Mouse (Mus musculus): ENCODE measurements around the gene Cbfb.
"Not testable (repeated sequence)": the region's sequence is repeated elsewhere in the genome, so short reads cannot be mapped to it uniquely, and the experiment has no call there.

Gene Cbfb

DNA sequence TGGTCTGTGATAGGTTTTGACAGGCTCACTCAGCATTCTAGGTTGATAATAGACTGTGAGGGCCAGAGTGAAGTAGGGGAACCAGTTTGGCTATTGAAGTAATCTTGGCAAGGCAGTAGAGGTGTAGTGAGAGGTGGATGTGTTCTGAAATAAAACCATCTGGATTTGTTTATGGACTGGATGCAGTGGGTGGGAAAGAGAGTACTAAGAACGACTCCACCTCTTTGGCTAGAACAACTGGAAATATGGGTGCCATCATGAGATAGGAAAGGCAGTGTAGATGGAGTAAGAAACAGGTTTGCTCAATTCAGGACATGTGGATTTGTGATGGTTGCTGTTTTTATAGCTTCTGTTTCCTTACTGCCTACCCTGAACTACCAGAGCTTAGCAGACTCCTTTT lies 11.7 kb downstream of the Cbfb start:
- no peak for DNase-seq (ENCODE audit: low read depth)

DNA sequence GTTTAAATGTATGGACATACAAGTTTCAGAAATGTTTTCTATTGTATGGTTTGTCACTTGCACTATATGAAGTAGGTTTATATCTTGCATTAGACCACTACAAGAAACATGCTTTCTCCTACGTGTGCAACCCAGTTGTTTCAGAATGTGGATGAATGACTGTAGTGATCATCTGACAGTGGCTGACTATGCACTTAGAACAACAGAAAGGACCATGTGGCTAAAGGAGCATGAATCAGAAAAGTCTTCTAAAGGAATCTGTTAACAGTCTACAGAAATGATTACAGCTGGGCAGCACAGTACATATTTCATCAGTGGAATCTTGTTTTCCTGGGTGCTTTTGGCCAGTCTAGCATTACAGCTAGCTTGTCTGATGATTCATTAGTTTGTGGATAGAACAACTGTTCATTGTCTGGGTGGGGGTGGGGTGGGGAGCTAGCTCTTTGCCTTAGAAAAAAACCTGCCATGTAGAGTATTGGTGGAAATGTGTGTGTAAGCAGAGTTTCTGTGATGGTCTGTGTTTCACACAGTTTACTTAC lies 16.1 kb downstream of the Cbfb start:
- DNase-seq (ENCODE audit: low read depth) = no peak

DNA sequence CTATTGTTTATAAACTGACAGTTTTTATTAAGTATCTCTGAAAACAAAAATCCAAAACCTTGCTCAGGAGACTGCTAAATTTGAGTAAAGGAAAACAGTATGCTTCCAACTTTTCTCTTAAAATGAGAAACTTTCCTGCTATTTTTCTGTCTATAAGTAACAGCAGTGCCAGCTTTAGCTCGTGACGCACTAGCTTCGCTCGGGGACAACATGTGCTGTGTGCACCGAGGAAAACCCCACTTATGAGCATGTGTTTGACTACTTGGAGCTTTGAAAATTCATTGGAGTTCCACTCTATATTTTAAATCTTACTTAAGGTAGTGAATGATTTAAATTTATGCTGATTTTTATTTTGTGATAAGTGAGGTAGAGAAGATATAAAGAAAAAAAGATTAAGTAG lies 21.7 kb downstream of the Cbfb start:
- no peak for DNase-seq (ENCODE audit: low read depth)

DNA sequence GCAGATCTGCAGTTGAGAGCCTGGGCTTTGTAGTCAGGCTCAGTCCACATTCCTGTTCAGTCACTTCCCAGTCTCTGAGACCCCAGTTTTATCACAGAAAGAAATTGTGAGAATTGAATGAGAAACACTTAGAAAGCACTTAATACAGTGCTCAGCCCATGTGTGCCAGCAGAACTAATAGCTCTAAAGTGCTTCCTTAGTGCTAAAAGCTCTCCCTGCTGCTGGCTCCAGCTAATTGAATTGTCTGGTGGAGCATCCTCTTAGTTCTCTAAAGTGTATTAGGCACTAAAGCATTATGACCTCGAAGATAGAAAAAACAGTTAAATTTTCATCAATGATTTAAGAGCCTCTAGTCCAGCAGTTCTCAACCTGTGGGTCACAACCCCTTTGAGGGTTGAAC lies 35.3 kb downstream of the Cbfb start:
- DNase-seq (ENCODE audit: low read depth) = no peak

DNA sequence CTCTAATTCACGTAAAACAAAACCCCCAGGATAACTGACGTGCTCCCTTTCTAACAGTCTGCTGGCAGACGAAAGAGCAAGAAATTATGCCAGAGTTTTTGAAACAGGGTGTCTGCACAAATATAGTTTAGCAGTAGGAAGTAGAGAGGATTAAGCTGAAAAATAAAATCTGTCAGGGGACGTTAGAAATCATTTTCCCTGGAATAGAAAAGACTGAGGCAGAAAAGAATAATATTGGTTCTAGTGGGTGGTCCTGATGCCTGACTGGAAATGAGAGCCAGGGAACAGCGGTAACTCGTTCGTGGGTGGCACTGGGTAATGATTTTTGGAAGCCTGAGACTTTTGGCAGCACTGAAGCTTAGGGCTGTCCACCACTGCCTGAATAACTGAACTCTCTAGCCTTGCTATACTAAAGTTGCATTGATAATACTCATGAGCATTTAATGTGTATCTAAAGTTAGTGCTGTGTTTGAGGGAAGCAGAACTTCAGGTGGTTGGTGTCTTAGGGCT lies 36.3 kb downstream of the Cbfb start:
- DNase-seq (ENCODE audit: low read depth) = no peak

DNA sequence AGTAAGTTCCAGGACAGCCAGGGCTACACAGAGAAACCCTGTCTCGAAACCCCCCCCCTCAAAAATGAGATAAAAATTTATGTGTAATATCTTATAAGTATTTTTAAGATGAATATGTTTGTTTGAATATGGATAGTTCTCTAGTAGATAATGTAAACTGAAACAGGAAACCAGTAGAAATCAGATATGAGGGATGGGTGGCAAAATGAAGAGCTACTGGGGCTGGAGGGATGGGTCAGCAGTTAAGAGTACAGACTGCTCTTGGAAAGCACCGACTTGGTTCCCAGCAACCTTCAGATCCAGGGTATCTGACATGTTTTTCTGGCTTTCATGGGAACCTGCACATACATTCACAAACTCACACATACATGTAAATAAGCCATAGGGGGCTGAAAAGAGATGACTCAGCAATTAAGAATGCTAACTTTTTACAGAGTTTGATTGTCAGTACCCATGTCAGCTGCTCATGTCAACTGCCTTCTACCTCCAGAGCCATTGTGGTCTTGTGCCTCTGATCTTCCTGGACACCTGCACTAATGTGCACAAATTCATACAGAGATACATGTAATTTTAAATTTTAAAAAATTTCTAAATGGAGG lies 37.3 kb downstream of the Cbfb start:
- DNase-seq (ENCODE audit: low read depth) = no peak

DNA sequence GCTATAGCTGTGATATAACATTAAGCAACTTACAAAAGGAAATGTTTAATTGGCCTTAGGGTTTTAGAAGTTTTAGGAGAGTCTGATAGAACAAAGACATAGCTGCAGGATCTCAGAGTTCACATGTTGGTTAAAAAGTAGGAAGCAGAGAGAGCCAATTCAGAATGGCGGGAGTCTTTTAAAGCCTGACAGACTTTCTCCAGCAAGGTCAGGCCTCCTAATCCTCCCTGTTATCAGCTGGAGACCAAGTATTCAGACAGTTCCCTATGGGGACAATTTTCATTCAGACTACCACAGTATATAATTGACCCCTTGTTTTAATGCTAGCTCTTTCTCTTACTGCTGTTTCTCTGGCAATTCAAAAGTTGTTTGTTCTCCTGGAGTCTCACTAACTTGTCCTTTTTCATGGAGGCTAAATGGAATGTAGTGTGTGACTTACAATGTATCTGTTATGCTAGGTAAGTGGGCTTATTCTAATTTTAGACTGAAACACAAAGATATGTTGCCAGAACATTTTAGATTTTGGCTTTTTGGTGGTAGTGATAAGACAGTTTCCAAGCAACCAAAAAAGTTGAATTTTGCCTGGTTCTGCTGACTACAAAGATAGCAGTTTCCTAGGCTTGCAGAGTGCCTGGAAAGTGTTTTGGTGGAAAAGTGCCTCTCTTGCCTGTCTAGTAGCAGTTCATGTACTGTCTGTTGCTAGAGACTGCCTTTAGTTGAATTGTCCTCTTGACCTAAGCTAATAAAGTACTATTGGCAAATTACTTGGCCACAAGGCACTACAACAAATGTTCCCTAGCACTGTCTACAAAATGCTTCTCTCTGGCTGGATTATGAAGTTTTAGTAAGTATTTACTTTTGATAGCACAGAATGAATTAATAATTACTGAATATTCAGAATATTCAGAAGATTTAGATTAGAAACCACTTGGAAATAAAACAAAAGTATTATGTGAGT lies 39.0 kb downstream of the Cbfb start:
- peak; percentile 37 for DNase-seq (ENCODE audit: low read depth)

DNA sequence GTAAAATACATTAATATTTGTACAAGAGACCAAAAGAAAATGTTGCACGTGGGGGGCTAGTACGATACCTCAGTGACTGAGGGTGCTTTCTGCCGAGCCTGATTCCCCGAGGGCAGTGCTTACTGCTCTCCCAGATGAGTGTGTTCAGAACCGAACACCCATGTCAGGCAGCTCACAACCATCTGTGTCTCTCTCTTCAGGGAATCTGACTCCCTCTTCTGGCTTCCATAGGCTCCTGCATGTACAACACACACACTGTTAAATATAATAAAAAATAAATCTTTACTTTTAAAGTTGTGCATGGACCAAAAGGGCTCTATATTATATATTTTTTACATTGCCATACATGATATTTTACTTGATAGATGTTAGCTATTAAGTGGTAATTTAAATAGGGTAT lies 43.6 kb downstream of the Cbfb start:
- DNase-seq (ENCODE audit: low read depth) = no peak

DNA sequence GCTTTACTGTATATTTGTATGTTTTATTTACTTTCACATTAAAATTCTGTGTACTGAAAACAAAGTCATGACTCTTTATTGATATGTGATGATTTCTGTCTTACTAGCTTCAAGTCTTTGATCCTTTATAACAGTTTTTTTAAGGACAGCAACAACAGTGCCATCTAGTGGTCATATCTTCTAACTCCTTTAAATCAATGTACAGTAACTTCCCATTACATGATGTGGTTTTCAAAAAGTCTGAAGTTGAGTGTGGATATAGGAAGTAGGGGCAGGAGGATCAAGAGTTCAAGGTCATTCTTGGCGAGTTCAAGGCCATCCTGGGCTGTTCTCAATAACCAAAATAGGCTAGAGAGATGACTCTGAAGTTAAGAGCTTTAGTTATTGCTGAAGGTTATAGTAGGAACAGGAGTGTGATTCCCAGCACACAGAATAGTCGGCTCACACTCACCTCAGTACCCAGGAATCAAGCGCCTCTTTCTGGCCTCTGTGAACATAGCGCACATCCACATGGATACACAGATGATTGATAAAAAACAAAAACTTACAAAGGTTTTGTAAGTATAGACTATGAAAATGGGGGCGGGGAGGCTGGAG lies 47.5 kb downstream of the Cbfb start:
- peak; percentile 61 for DNase-seq (ENCODE audit: low read depth)

DNA sequence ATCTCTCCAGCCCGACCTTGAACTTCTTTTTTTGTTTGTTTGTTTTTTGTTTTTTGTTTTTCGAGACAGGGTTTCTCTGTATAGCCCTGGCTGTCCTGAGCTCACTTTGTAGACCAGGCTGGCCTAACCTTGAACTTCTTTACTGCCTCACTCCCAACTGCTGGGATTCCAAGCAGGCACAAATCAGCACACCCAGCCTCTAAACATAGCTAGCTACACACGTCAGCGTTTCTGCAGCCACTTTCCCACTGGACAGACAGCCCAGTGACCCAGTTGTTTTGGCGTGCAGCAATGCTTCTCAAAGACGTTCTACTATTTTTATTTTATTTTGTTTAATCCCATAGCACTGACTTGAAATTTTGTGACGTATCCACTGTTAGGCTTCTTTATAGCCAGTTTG lies 53.4 kb downstream of the Cbfb start:
- no peak for DNase-seq (ENCODE audit: low read depth)

DNA sequence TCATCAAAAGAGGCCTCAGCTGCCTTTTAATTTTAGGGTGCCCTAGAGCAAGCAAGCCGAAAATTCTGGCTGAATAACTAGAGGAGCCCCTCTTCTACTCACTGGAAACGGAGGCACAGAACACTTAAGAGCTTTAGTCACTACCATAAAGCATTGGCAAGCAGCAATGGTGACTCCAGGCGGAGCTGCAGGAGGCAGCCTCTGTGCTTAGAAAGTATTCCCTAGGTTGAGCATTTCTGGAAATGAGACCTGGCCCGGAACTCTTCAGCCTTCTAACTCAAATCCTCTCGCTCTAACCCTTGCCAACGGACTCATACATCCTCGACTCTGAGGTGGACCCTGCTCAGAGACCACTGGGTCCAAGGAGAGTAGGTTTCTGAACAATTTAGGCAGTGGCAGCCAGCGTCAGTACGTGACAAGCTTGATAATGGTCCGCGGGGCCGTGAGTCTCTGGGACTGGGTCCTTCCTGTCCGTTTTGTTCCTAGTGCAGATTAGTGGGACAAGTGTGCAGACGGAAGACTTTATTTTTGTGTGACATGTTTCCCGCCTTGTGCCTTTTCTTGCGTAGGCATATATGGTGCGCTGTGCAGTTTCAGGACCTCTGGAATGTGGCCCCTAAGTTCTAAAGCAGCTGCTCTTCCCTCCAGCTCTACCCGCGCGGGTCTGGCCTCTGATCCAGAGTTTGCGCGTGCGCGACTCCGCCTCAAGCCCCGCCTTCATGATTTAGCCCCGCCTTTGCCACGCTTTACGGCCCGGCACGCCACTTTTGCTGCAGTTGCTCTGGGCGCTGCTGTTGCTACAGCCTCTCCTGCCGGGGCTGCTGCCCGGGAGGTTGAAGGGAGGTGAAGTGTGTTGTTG lies 54.2 kb downstream of the Cbfb start, which contains the start of gene D230025D16Rik:
D230025D16Rik (plus strand) TSS at position 733 of the 859 bp plus-strand sequence.
- DNase-seq (ENCODE audit: low read depth) = peak; percentile 88

DNA sequence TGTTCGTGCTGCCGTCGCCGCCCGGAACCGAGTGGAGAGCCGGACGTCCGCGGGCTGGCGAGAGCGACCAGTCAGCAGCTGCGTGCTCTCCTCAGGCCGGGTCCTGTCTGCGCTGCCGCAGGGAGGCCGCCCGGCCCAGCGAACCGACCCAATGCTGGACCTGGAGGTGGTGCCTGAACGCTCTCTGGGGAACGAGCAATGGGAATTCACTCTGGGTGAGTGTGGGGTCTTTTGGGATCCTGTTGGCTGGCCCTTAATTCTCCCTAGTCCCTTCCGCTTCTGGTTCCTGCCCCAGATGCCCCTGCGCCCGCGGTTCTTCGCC lies 54.8 kb downstream of the Cbfb start:
- no peak for DNase-seq (ENCODE audit: low read depth)

DNA sequence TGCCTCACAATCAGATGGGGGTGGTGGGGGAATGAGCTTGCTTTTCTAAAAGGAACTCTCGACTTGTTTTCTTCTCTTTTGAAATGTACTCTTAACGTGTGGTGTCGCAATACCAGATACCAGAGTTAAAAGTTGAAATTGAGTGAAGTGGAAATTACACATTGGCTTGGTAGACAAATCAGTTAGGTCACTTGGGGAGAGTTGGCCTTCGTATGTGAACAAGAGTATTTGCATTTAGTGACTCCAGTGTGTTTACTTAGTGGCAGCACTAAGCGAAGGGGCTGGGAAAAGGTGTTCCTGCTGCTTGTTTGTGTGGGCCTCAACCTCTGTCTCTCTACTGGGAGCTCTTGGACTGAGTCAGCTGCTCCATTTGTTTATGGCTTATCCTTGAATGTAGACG lies 55.4 kb downstream of the Cbfb start:
- DNase-seq (ENCODE audit: low read depth) = peak; percentile 31

DNA sequence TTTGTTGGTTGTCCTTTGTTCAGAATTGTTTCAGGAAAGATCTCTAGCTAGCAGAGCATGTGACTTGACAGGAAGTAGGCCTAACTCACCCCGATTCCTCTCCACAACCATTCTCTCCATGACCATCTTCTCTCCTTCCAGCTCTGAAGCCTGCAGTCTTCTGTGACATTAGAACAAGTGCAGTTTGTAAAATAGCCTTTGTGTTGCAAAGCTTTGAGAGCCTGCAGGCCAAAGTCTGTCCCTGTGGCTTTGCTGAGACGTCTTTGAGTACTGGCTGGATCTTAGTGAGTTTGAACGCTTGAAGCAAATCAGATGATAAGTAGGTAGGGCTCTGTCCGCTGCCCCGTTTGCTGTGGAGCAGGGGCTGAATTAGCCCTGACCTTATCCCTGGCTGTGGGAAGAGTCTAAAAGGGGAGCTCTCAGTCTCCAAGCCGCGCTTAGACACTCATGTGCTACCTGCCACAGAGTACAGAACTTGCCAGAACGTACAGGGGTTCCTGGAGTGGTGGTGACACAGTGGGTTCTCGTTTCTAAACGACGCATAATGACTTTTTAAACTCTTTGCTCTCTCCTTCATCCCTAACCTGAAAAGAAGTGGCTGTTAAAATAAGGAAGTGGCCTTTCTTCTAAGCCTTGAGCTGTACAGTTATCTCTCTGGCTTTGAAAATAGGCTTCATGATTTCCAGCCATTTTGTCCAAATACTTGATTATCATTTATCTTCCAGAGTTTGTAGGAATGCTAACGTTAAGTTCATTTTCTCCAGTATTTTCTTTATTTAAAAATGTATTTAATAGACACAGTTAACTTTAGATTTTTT lies 61.2 kb downstream of the Cbfb start:
- no peak for DNase-seq (ENCODE audit: low read depth)

DNA sequence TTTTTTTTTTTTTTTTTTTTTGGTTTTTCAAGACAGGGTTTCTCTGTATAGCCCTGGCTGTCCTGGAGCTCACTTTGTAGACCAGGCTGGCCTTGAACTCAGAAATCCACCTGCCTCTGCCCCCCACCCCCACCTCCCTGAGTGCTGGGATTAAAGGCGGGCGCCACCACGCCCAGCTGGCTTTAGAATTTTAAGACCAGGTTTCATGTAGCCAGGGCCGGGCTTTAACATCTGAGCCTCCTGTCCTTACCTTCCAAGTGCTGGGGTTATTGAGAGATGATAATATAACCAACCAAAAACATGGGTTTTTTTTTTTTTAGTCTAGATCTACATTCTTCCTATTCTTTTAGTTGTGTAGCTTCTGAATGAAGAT lies 61.8 kb downstream of the Cbfb start:
- DNase-seq (ENCODE audit: low read depth) = not testable (repeated sequence)

DNA sequence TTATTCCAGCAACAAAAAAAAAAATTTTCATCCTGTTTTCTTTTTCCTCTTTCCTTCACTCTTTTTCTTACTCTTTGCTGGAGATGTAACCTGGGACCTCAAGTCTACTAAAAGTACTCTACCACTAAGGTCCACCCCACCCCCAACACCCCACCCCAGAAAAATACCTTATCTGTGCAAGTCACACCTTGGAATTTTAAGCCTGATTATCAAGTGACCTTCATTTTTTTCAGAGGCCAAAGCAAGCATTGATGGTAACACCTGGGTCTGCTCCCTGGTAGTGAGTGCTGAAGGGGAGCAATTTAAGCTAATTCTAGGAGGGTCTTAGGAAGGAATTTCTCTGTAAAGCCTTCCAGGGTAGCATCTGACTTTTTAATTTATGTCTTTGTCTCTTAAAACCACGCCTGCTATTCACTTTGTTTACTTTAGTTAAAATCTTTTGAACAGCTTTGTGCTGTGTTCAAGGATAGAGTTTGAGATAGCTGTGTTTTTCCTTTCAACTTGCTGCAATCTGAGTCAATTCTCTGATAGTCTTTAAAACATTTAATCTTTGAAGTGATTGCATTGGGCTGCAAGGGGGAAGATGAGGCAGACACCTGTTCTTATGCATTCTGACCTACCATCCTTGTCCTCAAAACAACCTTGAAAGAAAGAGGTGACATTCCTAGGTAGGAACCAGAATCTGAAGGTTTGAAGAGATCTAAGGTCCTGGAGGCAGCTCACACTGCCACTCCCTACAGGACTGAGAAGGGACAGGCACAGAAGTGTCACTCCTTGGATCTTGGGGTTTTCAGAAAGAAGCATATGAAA lies 62.9 kb downstream of the Cbfb start:
- no peak for DNase-seq (ENCODE audit: low read depth)

DNA sequence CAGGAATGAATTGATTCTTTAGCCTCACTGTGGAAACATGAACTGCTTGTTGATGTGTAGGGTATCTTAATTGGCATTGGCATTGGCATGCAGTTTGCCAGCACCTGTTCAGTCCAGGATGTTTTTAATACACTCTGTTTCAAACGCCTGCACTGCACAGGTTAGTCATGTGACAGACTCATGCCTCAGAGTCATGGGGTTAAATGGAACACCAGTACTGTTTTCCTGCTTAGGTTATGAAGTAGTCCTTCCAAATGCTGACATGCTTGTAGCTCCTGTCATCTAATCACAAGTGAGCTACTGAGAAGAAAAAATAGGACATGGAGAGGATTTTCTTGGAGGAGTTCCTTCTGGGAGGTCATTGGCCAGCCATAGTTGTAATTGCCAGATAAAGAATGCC lies 64.7 kb downstream of the Cbfb start:
- no peak for DNase-seq (ENCODE audit: low read depth)

DNA sequence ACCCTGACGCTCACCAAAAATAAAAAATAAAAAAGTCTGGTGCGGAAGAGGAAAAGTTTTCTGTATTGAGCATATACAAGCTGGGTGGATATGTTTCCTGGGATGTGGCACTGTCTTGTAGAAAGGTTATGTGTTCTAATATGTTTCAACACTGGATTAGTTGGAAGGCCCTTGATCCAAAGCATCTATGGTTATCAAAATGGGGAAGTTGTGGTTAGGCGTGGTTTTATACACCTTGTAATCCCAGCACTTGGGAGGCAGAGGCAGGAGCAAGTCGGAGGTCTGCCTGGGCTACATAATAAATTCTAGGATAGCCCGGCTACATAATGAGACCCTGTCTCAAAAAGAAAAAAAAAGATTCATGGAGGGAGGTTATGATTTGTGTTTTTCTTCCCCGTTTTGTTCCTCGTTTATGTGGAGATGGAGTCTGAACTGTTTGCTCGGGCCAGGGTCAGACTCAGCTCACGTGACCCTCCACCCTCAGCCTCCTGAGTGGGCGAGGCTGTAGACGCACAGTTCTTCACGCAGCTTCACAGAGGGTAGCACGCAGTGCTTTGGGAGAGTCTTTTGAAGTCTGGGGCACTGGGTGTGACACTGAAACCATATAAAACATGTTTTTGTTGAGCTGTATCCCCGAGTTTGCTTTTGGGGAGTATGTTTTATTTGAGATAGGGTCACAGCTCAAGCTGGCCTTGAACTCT lies 67.1 kb downstream of the Cbfb start:
- no peak for DNase-seq (ENCODE audit: low read depth)

DNA sequence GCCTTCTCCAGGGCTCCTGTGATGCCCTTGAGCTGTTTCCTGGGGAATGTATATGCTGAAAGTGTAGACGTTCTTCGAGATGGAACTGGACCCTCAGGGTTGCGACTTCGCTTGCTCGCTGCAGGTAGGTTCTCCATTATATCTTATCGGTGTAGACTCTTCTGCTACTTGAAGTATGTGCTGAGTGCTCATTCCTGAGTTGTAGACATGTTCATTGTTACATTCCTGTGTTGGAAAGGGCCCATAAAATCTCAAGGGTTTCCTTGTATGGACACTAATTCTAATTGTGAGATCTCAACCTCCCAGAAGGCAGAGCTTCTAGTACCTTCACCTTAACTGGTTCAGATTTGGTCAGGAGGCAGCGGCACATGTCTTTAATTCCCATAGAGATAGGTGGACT lies 70.5 kb downstream of the Cbfb start:
- no peak for DNase-seq (ENCODE audit: low read depth)

DNA sequence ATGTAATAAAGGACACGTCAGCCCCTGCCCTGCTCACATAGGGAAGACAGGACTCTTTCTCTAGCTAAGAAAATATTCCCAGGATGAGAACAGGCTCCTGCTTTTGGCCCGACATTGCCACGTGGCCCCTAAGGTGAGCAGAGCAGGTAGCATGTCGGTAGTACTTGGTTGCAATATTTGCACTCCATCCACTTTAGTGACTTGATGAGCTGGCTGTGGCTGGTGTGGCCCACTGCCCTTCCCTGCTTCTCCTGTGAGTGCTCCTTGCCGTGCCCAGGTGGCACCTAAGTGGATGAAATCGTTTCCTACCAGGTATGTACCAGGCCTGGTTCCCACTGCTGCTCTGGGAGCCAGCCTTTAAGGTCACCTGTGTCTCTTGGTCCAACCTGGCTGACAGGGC lies 81.5 kb downstream of the Cbfb start:
- no peak for DNase-seq (ENCODE audit: low read depth)

All from c-Kit-positive CD71-positive TER-119-negative erythroid progenitor cells, embryonic 14.5 days (primary cell).